Mouse (Mus musculus): Measurements from ENCODE around the gene Galm. TPM values are rescaled to one million over a fixed set of nuclear protein-coding genes. Genes with fewer than 3 reads are reported as not detected.

Galm gene
- polyA plus RNA-seq, 1 experiment from 2014 or later, result 14.5 TPM

- Histone ChIP-seq H3K27ac (ENCODE audit: low read length) (no peak overlapping the region), H3K9me3 (replicated peaks; ENCODE audit: control insufficient read depth, low read length) (no peaks in the 10 kb centered on the region), H3K4me2 (ENCODE audit: low read depth, low read length) (no peak overlapping the region), H3K27me3 (ENCODE audit: control insufficient read depth, insufficient read depth, low read length) (no peaks in the 10 kb centered on the region), H3K36me3 (ENCODE audit: control insufficient read depth, insufficient read depth) (no peaks in the 10 kb centered on the region), H3K4me1 (ENCODE audit: control insufficient read depth, insufficient read depth, low read length) (no peaks in the 10 kb centered on the region), H3K4me3 (ENCODE audit: low read length) (no peak overlapping the region), H3K9ac (ENCODE audit: low read length) (no peak overlapping the region)
- 74% methylated on average over 1 of the region's 1 CpGs for WGBS
- no peak for ATAC-seq (replicated peaks; ENCODE audit: extremely low read depth, insufficient read depth, low FRiP score)
Measured at GRCm38 (mm10) chr17:80121833-80122232, 5.4 kb upstream of the Galm start.

DNA sequence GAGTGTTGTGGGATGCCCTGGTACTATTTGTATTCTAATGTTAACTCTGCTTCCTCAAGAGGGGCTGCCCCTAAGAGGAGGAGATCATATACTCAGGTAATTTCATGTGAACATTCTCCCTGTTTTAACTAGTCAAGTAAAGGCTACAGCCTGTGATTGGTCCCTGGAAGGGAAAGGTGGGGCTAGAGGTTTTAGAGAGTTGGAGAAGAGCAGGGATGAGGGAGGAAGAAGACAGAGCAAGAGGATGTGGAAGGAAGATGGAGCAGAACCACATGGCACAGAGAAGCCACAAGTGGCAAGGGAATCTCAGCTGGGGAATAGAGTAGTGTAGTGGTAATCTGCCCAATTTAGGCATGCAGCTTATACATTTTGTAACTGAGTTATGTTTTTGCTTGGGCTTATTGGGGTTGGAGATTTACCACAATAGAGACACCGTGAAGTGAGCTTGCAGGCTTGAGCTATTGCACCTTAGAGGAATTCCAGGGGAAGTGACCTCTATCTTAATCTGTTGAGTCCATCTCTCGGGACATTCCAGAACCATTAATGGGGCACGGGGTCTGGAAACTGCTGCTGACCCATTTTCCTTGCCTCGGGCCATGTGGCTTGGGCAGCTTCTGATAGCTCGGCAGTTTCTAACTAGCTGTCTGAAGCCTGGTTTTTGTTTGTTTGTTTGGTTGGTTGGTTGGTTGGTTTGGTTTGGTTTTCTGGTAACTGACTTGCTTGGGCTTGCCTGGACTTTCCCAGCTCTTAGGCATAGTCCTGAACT lies 2.1 kb upstream of the Galm start:
- Histone ChIP-seq H3K9ac (ENCODE audit: low read length) (no peak overlapping the region), H3K27me3 (ENCODE audit: control insufficient read depth, insufficient read depth, low read length) (no peaks in the 10 kb centered on the region), H3K4me1 (ENCODE audit: control insufficient read depth, insufficient read depth, low read length) (peaks cover 2% of the 10 kb centered on the region; the same call in 1 of the 2 replicates), H3K4me3 (ENCODE audit: low read length) (no peak overlapping the region), H3K27ac (ENCODE audit: low read length) (no peak overlapping the region), H3K4me2 (ENCODE audit: low read depth, low read length) (no peak overlapping the region), H3K9me3 (replicated peaks; ENCODE audit: control insufficient read depth, low read length) (no peaks in the 10 kb centered on the region), H3K36me3 (ENCODE audit: control insufficient read depth, insufficient read depth) (no peaks in the 10 kb centered on the region)
- WGBS, result 68% methylated on average over 5 of the region's 5 CpGs
- ATAC-seq (replicated peaks; ENCODE audit: extremely low read depth, insufficient read depth, low FRiP score), result no peak

DNA sequence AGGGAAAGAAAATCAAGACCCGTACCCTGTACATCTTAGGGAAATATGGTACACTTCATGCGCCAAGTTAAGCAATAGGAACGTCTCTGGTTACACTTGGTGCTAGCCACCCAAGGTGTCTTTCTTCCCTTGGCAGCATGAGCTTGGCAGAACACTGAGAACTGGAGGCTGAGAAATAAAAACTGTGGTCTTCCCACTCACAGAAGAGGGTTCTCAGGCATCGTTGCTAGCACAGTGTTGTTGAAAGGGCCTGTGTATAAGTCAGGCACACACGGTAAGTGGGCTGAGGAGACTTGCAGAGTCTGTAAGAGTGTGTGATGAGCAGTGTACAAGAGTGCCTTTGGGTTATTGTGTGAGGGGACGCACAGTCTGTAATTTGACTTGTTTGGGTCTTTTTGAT lies 1.1 kb upstream of the Galm start:
- 77% methylated on average over 6 of the region's 6 CpGs for WGBS
- Histone ChIP-seq H3K9ac (ENCODE audit: low read length) (no peak overlapping the region), H3K4me1 (ENCODE audit: control insufficient read depth, insufficient read depth, low read length) (peaks cover 7% of the 10 kb centered on the region), H3K27me3 (ENCODE audit: control insufficient read depth, insufficient read depth, low read length) (no peaks in the 10 kb centered on the region), H3K4me3 (ENCODE audit: low read length) (no peak overlapping the region), H3K9me3 (replicated peaks; ENCODE audit: control insufficient read depth, low read length) (no peaks in the 10 kb centered on the region), H3K4me2 (ENCODE audit: low read depth, low read length) (no peak overlapping the region), H3K27ac (ENCODE audit: low read length) (no peak overlapping the region), H3K36me3 (ENCODE audit: control insufficient read depth, insufficient read depth) (no peaks in the 10 kb centered on the region)
- no peak for ATAC-seq (replicated peaks; ENCODE audit: extremely low read depth, insufficient read depth, low FRiP score)

DNA sequence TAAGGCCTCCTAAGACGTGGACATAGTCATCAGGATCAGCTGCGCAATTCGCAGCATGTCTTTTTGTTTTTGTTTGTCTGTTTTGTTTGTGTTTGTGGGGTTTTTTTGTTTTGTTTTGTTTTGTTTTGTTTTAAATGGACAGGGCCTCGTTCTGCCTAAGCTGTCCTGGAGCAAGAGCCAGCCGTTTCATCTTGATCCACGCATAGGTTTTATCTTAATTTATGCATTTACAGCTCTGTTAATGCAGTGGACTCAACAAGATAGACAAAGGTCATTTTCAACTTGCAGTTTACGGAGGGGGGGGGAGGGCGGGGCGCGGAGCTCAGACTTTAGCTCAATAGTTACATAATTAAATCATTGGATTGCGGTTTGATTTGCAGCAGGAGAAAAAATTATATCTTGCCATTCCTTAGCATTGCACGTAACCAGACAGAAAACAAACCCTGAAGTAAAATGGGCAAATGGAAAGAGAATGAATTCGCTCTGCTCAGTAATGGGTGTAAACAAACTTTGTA lies 1.3 kb downstream of the Galm start:
- ATAC-seq (replicated peaks; ENCODE audit: extremely low read depth, insufficient read depth, low FRiP score), result no peak
- Histone ChIP-seq H3K27me3 (ENCODE audit: control insufficient read depth, insufficient read depth, low read length) (no peaks in the 10 kb centered on the region), H3K9ac (ENCODE audit: low read length) (peak overlapping the region; percentile 68), H3K36me3 (ENCODE audit: control insufficient read depth, insufficient read depth) (no peaks in the 10 kb centered on the region), H3K4me1 (ENCODE audit: control insufficient read depth, insufficient read depth, low read length) (peaks cover 16% of the 10 kb centered on the region), H3K9me3 (replicated peaks; ENCODE audit: control insufficient read depth, low read length) (no peaks in the 10 kb centered on the region), H3K4me2 (ENCODE audit: low read depth, low read length) (peak overlapping the region; percentile 76), H3K27ac (ENCODE audit: low read length) (peak overlapping the region; percentile 88; the same call in 1 of the 2 replicates), H3K4me3 (ENCODE audit: low read length) (peak overlapping the region; percentile 58)
- 78% methylated on average over 13 of the region's 13 CpGs for WGBS

GRCm38 (mm10) chr17:80129387-80129786 lies 2.1 kb downstream of the Galm start:
- Histone ChIP-seq H3K27ac (ENCODE audit: low read length) (no peak overlapping the region), H3K9me3 (replicated peaks; ENCODE audit: control insufficient read depth, low read length) (no peaks in the 10 kb centered on the region), H3K9ac (ENCODE audit: low read length) (no peak overlapping the region), H3K4me3 (ENCODE audit: low read length) (no peak overlapping the region), H3K27me3 (ENCODE audit: control insufficient read depth, insufficient read depth, low read length) (no peaks in the 10 kb centered on the region), H3K4me2 (ENCODE audit: low read depth, low read length) (no peak overlapping the region), H3K4me1 (ENCODE audit: control insufficient read depth, insufficient read depth, low read length) (peaks cover 16% of the 10 kb centered on the region), H3K36me3 (ENCODE audit: control insufficient read depth, insufficient read depth) (no peaks in the 10 kb centered on the region)
- 81% methylated on average over 4 of the region's 4 CpGs for WGBS
- ATAC-seq (replicated peaks; ENCODE audit: extremely low read depth, insufficient read depth, low FRiP score), result no peak

GRCm38 (mm10) chr17:80130718-80131430 lies 3.6 kb downstream of the Galm start:
- H3K36me3 ChIP-seq (ENCODE audit: control insufficient read depth, insufficient read depth), result no peaks in the 10 kb centered on the region
- no peaks in the 10 kb centered on the region for H3K27me3 ChIP-seq (ENCODE audit: control insufficient read depth, insufficient read depth, low read length)
- H3K4me1 ChIP-seq (ENCODE audit: control insufficient read depth, insufficient read depth, low read length), result peaks cover 16% of the 10 kb centered on the region
- no peaks in the 10 kb centered on the region for H3K9me3 ChIP-seq (replicated peaks; ENCODE audit: control insufficient read depth, low read length)
- no peak overlapping the region; the same call in 1 of the 2 replicates for H3K9ac ChIP-seq (ENCODE audit: low read length)
- ATAC-seq (replicated peaks; ENCODE audit: extremely low read depth, insufficient read depth, low FRiP score), result no peak
- no peak overlapping the region; the same call in 1 of the 2 replicates for H3K4me3 ChIP-seq (ENCODE audit: low read length)
- peak overlapping the region; percentile 38; the same call in 1 of the 2 replicates for H3K4me2 ChIP-seq (ENCODE audit: low read depth, low read length)
- peak overlapping the region; percentile 64 for H3K27ac ChIP-seq (ENCODE audit: low read length)
- WGBS, result 58% methylated on average over 9 of the region's 9 CpGs

DNA sequence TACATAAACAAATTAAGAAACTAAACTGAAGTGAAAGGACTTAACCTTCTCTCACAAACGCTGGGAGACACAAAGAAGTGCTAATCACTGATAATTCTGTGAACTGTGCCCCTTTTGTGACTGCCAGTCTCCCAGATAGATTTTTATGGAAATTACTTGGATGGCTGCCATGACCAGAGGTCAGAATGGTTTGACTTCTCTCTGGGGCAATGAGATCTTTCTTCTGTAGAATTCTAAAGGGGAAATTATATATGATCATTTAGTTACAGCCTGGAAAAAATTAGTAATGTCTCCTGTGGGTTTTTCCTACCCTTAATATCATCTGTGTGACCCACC lies 4.1 kb downstream of the Galm start:
- 22% methylated on average over 1 of the region's 1 CpGs for WGBS
- H3K9ac ChIP-seq (ENCODE audit: low read length), result no peak overlapping the region; the same call in 1 of the 2 replicates
- H3K27ac ChIP-seq (ENCODE audit: low read length), result peak overlapping the region; percentile 64
- peaks cover 16% of the 10 kb centered on the region for H3K4me1 ChIP-seq (ENCODE audit: control insufficient read depth, insufficient read depth, low read length)
- no peaks in the 10 kb centered on the region for H3K27me3 ChIP-seq (ENCODE audit: control insufficient read depth, insufficient read depth, low read length)
- no peak for ATAC-seq (replicated peaks; ENCODE audit: extremely low read depth, insufficient read depth, low FRiP score)
- H3K4me3 ChIP-seq (ENCODE audit: low read length), result no peak overlapping the region; the same call in 1 of the 2 replicates
- peak overlapping the region; percentile 38; the same call in 1 of the 2 replicates for H3K4me2 ChIP-seq (ENCODE audit: low read depth, low read length)
- no peaks in the 10 kb centered on the region for H3K36me3 ChIP-seq (ENCODE audit: control insufficient read depth, insufficient read depth)
- H3K9me3 ChIP-seq (replicated peaks; ENCODE audit: control insufficient read depth, low read length), result no peaks in the 10 kb centered on the region

DNA sequence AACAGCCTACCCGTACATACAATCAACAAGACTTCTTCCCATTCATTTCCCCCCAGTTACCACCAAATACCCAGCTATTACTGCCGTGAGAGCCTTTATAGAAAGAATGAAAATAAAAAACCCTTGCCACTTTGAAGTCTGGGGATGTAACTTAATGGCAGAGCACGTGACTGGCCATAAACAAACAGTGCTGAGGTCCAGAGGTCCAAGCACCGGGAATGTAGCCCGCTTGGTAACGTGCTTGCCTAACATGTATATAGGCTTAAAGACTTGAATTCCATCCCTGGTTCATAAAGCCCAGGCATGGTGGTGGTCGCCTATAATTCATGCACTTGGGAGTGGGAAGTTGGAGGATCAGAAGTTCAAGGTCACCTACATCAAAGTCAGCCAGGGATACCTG lies 4.6 kb downstream of the Galm start:
- H3K4me3 ChIP-seq (ENCODE audit: low read length), result no peak overlapping the region
- no peak overlapping the region for H3K4me2 ChIP-seq (ENCODE audit: low read depth, low read length)
- ATAC-seq (replicated peaks; ENCODE audit: extremely low read depth, insufficient read depth, low FRiP score), result no peak
- H3K27ac ChIP-seq (ENCODE audit: low read length), result peak overlapping the region; percentile 2; the same call in 1 of the 2 replicates
- H3K27me3 ChIP-seq (ENCODE audit: control insufficient read depth, insufficient read depth, low read length), result no peaks in the 10 kb centered on the region
- H3K36me3 ChIP-seq (ENCODE audit: control insufficient read depth, insufficient read depth), result no peaks in the 10 kb centered on the region
- no peak overlapping the region for H3K9ac ChIP-seq (ENCODE audit: low read length)
- 81% methylated on average over 7 of the region's 7 CpGs for WGBS
- no peaks in the 10 kb centered on the region for H3K9me3 ChIP-seq (replicated peaks; ENCODE audit: control insufficient read depth, low read length)
- H3K4me1 ChIP-seq (ENCODE audit: control insufficient read depth, insufficient read depth, low read length), result peaks cover 16% of the 10 kb centered on the region

DNA sequence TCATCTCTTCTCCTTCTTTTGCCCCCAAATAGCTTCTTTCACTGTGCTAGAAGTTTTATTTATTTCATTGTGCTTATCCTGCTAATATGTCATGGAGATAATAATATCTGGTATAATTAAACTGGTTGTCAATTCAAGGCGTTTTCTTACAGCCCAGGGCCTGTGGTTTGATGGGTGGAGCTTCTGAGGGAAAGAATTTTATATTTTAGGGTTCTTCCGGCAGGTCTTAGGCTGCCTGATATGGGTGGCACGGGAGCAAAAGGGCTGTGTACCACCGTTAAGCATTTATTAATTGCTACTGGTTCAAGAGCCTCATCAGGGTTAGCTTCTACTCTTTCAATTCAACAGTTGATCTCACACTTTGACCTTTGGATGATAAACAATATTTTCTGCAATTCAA lies 5.2 kb downstream of the Galm start:
- WGBS, result 86% methylated on average over 4 of the region's 4 CpGs
- no peak overlapping the region for H3K9ac ChIP-seq (ENCODE audit: low read length)
- no peaks in the 10 kb centered on the region for H3K27me3 ChIP-seq (ENCODE audit: control insufficient read depth, insufficient read depth, low read length)
- no peaks in the 10 kb centered on the region for H3K9me3 ChIP-seq (replicated peaks; ENCODE audit: control insufficient read depth, low read length)
- peaks cover 16% of the 10 kb centered on the region for H3K4me1 ChIP-seq (ENCODE audit: control insufficient read depth, insufficient read depth, low read length)
- no peaks in the 10 kb centered on the region for H3K36me3 ChIP-seq (ENCODE audit: control insufficient read depth, insufficient read depth)
- no peak for ATAC-seq (replicated peaks; ENCODE audit: extremely low read depth, insufficient read depth, low FRiP score)
- no peak overlapping the region for H3K4me3 ChIP-seq (ENCODE audit: low read length)
- no peak overlapping the region for H3K4me2 ChIP-seq (ENCODE audit: low read depth, low read length)
- no peak overlapping the region for H3K27ac ChIP-seq (ENCODE audit: low read length)

All from heart, embryonic 16.5 days (tissue).